Mouse (Mus musculus) macrophage (primary cell): ENCODE data around the gene Myom1. TPM values are rescaled to one million over a fixed set of nuclear protein-coding genes. Genes with fewer than 3 reads are reported as not detected.

ENCODE experiments used
- H3K27ac ChIP-seq: fragments of 350-480 bp; formaldehyde crosslinking; 2 replicates; pipeline ENCODE4 v1.9.0; 2021
- H3K36me3 ChIP-seq: fragments of 350-480 bp; formaldehyde crosslinking; 2 replicates; pipeline ENCODE4 v1.9.0; 2021; ENCODE audit errors: inconsistent target
- H3K4me3 ChIP-seq: fragments of 350-480 bp; formaldehyde crosslinking; 2 replicates; pipeline ENCODE4 v1.9.0; 2021; ENCODE audit errors: inconsistent target
- H3K79me2 ChIP-seq: fragments of 350-480 bp; formaldehyde crosslinking; 2 replicates; pipeline ENCODE4 v1.9.0; 2021; ENCODE audit errors: inconsistent target
- whole genome bisulfite sequencing: methylation state at CpG from one replicate; pipeline ENCODE4 v1.1.7; 2026; ENCODE audit warnings: inconsistent platforms; ENCODE audit not compliant: missing documents; 5-methylcytosine and 5-hydroxymethylcytosine counted together
- polyA plus RNA-seq: library from polyadenylated mRNA; stranded (reverse); fragments of 250-400 nt; gene quantifications from 3 replicates; pipeline ENCODE4 v1.2.4, GENCODE M21; 2018; ENCODE audit warnings: inconsistent platforms

Myom1 gene
- polyA plus RNA-seq, 1 experiment from 2014 or later = 2.0 TPM

DNA sequence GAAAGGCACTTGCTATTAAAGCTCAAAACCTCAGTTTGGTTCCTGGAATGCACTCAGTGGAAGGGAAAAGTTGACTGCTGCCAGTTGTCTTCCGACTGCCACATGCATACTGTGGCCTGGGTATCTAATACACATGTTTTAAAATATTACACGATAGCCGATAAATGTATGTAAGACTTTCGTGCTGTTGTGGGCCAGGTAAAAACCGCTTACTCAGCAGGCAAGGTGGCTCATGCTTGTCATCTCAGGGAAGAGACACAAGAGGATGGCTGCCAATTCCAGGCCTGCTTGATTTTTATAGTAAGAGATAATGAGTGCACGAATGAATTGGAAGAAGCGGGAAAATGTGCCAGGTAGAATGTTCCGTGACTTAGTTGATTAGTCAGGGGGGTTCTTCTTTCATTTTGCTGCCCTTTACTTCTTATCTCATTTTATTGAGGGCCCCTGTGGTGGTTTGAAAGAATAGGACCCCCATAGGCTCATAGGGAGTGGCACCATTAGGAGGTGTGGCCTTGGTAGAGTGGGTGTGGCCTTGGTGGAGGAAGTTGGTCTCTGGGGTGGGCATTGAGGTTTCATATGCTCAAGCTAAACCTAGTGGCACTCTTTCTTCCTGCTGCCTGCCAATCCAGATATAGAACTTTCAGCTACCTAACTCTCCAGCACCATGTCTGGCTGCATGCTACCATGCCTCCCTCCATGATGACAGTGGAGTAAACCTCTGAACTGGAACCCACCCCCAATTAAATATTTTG, 158.0 kb downstream of the Myom1 start:
- WGBS = over 99% methylated on average over 8 of the region's 8 CpGs
- Histone ChIP-seq H3K79me2 (no peaks in the 10 kb centered on the region), H3K4me3 (no peak overlapping the region), H3K27ac (no peak overlapping the region), H3K36me3 (no peaks in the 10 kb centered on the region)

- Histone ChIP-seq H3K79me2 (no peaks in the 10 kb centered on the region), H3K27ac (peak overlapping the region; percentile 74), H3K36me3 (no peaks in the 10 kb centered on the region), H3K4me3 (no peak overlapping the region)
- WGBS = 2% methylated on average over 6 of the region's 6 CpGs
Measured at GRCm38 (mm10) chr17:71164991-71165390, 162.6 kb downstream of the Myom1 start.

- Histone ChIP-seq H3K4me3 (no peak overlapping the region), H3K79me2 (no peaks in the 10 kb centered on the region), H3K36me3 (no peaks in the 10 kb centered on the region), H3K27ac (no peak overlapping the region)
- whole genome bisulfite sequencing = 97% methylated on average over 5 of the region's 5 CpGs
Measured at GRCm38 (mm10) chr17:71168205-71168815, 165.9 kb downstream of the Myom1 start.

DNA sequence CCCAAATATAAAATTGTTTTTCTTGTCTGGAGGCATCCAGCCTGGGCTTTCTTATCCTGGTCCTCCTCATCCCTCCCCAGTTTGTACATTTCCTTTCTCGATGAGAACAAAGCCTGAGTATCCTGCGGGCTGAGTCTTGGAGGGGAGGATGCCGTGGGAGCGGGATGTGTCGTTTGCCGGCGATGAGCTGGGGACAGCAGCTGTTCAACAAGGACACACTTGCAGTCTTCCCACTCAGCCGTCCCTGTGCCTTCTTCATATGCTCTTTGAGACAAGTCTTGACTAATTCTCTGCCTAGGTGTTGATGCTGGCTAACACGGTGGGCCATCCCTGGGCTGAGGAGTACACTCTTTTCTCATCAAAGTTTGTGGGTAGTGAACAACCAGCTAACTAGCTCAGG, 166.4 kb downstream of the Myom1 start:
- 95% methylated on average over 9 of the region's 9 CpGs for WGBS
- Histone ChIP-seq H3K79me2 (no peaks in the 10 kb centered on the region), H3K36me3 (no peaks in the 10 kb centered on the region), H3K4me3 (no peak overlapping the region), H3K27ac (no peak overlapping the region)

GRCm38 (mm10) chr17:71169639-71170038, 167.2 kb downstream of the Myom1 start:
- no peaks in the 10 kb centered on the region for H3K79me2 ChIP-seq
- no peak overlapping the region for H3K4me3 ChIP-seq
- no peak overlapping the region for H3K27ac ChIP-seq
- no peaks in the 10 kb centered on the region for H3K36me3 ChIP-seq
- WGBS = 94% methylated on average over 1 of the region's 1 CpGs

DNA sequence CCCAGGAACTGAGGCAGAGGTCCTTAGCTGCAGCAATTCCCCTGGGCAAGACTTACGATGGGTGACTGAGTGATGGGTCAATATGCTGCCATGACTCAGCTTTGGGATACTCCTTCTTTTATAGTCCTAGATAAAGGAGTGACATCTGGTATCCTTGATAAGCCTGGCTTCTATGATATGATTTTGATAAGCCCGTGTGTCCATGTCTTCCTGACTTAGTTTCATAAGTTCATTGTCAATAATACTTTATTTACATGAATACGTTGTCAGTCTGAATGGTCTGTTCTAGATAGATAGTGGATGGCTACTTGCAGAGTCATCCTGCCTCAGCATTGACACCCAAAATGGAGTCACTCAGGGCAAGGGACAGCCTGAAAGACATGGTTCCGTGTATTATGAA, 168.7 kb downstream of the Myom1 start:
- WGBS = 92% methylated on average over 4 of the region's 4 CpGs
- no peaks in the 10 kb centered on the region for H3K36me3 ChIP-seq
- no peak overlapping the region for H3K27ac ChIP-seq

More for the DNA sequence above, 168.7 kb downstream of the Myom1 start:
- H3K4me3 ChIP-seq = no peak overlapping the region
- H3K79me2 ChIP-seq = no peaks in the 10 kb centered on the region

Other genes starting within 250 kb of the Myom1 start
- gene Tgif1, start 149.1 kb upstream of the Myom1 start, polyA plus RNA-seq = 68.9 to 96.0 TPM (median 82.3 TPM) in 3 replicates
- gene Myl12a, start 245 bp downstream of the Myom1 start, polyA plus RNA-seq = 198 to 502 TPM (median 243 TPM) in 3 replicates
- 40.1 to 42.3 TPM (median 40.3 TPM) in 3 replicates for gene Lpin2, start 179.9 kb downstream of the Myom1 start, polyA plus RNA-seq